Mouse (Mus musculus) stomach, postnatal 0 days (tissue): Measurements from ENCODE around the gene Mib2.
"Not testable (repeated sequence)": the region's sequence is repeated elsewhere in the genome, so short reads cannot be mapped to it uniquely, and the experiment has no call there.

Experiments
- CTCF ChIP-seq: IDR thresholded peaks from 2 replicates; pipeline ENCODE4 v1.5.1; 2016; ENCODE audit warnings: antibody characterized with exemption, low read depth, mild to moderate bottlenecking, moderate library complexity
- EP300 ChIP-seq: optimal IDR thresholded peaks from 2 replicates; pipeline ENCODE3; 2016; ENCODE audit warnings: antibody characterized with exemption

- not testable (repeated sequence) for TF ChIP-seq CTCF, EP300
These were observed 23.7 kb downstream of the Mib2 start, which contains the start of gene Gm10563 for GRCm38 (mm10) chr4:155645308-155645707.
